Mouse (Mus musculus) forelimb bud, embryonic 11.5 days (tissue): ENCODE data around the gene Cks1b.
"Not testable (repeated sequence)": the region's sequence is repeated elsewhere in the genome, so short reads cannot be mapped to it uniquely, and the experiment has no call there.

ENCODE experiments used
- DNase-seq: peaks from one replicate; pipeline ENCODE4 v3.0.0-alpha.2; 2012; ENCODE audit warnings: low read depth, low spot score

Gene Cks1b

DNA sequence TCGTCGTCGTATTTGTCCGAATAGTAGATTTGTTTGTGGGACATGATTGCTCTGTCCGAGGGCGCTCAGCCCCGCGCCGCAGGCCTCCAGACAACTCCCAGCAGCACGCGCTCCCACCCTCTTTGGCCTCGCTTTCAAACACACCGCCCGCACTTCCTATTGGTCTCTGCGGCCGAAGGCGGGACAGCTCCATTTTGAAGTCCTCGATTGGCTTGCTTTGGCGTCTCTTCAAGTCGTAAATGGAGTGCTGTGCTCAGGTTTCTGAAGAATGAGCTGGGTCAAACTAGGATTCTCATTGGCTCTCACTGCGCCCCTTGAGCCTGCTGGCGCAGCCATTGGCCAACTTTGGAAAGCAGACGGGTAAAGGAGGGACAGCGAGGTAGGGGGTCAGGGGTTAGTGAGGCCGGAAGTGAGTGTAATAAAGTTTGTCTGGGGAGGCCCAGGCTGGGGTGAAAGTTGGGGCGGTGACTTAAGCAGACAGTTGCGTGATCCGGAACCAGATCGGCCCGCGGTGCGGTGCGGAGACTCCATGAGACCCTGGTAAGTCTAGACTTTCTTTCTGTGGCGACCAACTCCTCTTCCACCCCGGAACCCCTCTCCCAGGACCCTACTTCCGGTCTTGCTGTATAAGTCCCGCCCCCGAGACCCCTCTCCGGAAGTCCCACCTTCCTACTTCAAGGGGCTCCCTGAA, at the start of gene Cks1b, which contains the start of gene Shc1:
TSS of gene Cks1b (minus strand) at position 214 of the 691 bp plus-strand sequence.
TSS of gene Shc1 (plus strand) at position 274 of the 691 bp plus-strand sequence.
- DNase-seq = peak; percentile 99

DNA sequence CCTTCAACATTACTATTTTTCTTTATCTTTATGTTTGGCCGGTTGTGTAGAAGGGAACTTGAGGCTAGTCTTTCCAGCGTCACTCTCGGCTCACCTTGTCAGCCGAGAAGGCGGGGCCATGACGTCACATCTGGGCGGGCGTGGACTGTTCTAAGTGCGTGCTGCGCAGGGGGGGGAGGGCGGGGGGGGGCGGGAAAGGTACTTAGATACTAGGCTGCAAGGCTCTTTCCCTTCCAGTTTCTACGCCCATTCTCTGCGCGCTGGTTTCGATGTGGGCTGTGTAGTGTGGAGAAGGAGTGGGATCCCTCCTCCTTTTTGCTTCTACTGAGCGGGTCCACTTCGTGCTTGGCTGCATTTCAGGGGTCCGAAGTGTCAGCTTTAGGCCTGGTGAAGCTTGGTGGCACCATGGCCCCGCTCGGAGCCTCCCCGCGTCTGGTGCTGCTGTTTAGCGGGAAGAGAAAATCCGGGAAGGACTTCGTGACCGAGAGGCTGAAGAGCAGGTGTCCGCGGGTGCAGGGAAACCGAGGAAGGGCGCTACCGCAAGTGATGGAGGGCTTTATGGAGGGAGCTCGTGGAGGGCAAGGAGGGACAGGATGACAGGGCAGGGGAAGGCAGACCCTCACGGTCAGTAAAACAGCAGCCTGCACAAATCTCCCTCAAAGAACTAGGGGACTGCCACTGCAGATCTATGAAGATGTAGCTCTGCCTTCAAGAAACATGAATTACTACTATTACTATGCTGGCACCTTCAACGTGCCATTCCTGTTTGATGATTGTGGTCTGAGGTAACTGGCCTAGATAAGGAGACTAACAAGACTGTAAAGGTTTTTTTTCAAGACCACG, 41.0 kb upstream of the Cks1b start:
- peak; percentile 93 for DNase-seq

DNA sequence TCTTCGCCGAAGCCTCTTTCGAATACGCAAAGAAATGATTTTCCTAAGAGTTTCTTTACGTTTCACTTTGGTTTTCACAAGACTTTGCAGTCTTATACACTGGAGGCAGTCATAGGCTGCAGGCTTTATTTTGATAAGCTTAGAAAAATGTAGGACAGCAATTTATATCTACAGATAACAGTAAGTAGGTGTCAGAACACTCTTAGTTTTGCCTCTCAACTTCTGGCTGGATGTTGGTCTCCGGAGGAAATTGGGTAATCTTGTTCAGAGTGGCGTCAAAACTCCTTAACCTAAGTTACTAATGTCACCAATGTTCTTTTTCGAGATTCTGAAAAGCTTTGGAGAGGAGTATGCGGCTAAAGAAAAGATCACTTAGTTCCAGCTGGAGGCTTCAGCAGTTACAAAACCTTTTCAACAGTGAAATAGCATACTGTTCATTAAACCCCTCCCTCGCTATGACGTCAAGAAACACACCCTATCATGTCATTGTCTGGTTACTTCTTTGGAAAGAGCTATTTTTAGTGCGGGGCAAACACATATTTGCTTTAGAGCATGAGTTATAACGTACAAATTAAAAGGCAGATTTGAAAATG, 40.3 kb upstream of the Cks1b start:
- no peak for DNase-seq

DNA sequence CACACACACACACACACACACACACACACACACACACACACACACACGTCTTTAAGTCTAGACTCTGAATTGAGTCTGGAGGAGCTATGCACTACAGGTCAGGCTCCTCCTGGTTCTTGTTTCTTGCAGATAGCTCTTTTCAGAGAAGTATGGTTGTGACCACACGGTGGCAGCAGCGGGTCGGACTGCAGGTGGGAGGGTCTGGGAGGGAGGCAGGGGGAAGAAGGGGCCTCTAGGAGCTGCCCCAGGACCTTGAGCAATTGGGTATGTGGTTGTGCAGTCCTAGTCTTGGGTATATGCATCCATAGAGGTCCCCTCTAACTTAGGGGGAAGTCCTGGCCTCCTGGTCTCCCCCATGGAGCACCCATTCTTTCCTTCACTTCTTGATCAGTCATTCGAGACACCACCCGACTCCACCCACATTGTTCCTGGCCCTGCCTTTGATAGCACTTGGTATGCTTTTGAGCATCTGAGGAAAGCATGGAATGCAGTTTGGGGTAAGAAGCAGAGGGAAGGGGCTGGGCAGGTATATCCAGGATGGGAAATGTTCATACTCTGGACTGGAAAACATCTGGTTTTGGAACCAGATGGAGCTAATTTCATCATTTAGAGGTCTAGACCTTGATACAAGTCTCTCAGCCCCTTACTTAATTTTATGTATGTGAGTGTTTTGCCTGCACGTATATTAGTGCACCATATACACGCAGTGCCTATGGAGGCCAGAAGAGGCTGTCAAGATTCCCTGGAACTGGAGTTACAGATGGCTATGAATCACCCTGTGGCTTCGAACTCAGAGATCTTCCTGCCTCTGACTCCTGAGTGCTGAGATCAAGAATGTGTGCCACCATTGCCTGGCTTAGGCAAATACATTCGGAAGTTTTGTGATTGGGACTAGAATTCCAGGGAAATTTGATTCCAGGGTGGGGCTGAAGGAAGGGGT, 38.8 kb upstream of the Cks1b start:
- peak; percentile 85 for DNase-seq

DNA sequence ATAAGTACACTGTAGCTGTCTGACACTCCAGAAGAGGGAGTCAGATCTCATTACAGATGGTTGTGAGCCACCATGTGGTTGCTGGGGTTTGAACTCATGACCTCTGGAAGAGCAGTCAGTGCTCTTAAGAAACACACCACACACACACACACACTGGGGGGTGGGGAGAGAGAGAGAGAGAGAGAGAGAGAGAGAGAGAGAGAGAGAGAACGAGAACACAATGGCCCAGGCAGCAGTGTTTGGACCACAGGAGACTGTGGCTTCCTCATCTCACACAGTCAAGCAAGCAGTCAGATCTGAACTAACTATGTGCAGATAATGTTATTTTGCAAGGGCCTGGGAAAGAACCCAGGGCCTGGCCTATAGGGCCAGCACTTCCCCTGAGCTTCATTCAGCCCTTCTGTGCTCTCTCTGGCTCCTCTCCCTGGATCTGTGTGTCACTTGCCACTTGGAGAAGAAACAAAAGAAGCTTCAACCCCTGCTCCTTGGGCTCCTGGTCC, 37.7 kb upstream of the Cks1b start:
- DNase-seq = no peak

DNA sequence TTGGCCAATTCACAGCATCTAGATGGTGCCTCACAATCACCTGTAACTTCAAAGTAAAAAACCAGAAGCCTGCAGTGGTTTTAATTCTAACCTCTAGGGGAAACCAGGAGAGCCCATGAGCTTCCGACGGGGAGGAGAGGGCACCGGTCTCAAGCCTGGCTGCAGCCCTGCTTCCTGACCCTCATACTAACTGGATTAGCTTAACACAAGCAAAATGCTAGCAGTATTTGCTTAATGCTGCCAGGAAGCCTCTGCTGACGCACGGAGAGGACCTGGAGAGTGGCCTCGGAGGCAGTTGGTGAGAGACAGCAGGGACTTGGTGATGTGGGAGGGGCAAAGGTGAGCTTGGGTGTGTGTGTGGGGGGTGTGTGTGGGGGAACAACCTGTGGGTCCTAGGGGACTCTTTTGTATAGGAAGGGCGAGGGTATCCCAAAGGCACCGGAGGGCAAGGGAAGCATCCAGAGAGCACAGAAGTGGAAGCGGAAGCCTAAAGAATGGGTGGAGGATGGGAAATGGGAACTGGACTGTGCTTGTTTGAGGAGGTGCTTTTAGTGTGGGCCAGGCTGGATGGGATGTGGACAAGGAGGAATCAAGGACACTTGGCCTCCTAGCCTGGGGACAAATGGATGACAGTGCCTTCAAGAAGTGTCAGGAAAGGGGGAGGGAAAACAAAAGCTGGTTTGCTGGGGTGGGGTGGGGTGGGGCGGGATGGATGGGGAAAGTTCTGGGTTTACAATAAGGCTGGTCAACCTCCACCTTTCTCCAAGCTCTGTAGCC, 36.4 kb upstream of the Cks1b start, which contains the start of gene Pmvk:
TSS of gene Pmvk (plus strand) at position 141 of the 777 bp plus-strand sequence.
- no peak for DNase-seq

GRCm38 (mm10) chr3:89451916-89452315, 33.7 kb upstream of the Cks1b start:
- DNase-seq = no peak

DNA sequence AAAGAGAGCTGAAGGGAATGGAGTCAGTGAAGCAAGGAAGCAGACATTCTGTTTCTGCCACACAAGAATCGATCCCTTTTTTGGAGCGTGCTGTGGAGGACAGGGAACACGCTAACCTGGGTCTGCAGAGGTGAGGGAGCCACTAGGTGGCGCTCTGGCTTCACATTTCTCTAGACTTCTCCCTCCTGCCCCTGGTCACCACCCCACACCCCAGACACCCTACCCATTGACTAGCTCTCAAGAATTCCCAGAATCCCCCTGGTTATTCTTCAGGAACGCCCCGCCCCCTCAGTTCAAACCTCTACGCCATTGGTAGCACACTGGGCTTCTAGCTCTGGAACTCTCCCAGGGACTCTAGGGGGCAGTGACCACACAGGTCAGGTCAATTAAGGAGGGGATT, 31.4 kb upstream of the Cks1b start:
- DNase-seq = peak; percentile 74

DNA sequence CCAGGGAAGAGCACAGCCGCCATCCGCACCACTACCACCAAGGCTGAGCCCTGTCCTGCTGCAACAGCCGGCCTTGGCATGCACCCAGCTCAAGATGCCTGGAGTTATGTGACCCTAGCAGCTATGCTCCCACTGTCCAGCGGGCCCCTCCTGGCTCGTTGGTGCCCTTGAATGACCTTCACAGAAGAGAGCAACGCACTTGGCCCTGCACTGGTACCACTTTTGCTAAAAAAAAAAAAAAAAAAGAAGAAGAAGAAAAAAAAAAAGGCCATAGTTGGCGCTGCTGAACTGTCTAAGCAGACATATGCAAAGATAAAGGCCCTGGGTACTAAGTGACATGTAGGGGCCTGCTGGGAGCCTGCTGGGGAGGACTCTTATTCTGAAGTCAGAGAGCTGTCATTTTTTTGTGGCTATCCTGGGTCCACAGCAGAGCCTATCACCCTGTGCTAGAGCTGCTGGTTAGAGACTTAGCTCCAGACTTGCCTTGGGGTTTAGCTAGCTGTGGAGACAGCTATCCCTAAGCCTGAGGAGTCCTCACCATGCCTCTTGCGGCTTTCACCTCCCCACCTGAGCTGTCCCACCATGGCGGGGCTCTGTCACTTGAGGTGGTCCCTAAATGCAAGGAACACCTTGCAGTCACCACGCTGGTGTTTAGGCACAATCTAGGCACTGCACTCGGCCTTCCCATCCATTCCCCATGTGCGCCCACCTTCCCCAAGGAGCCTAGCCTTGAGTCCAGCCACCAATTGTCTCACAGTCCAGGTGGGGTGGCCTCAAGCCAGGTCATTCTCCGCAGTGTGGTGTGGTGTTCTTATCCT, 30.7 kb upstream of the Cks1b start:
- DNase-seq = no peak

- no peak for DNase-seq
These were observed 22.5 kb upstream of the Cks1b start for GRCm38 (mm10) chr3:89440691-89441090.

DNA sequence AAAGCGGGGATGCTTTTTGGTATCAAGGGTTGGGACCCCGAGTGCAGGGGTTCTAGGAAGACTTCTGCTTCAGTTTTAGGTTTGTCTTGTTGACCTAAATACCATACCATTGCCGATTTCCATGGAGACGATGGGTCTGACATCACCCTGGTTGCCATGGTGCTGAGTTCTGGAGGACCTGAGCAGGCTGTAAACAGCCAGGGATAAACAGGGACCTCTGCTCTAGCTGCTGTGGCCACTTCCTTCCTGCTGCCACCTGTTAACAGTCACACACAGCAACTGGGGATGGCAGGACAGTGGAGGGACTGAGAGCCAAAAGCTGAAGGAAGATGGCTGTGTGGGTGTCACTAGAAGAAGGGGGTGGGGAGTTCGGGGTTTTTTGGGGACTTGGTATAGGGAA, 19.1 kb upstream of the Cks1b start:
- no peak for DNase-seq

DNA sequence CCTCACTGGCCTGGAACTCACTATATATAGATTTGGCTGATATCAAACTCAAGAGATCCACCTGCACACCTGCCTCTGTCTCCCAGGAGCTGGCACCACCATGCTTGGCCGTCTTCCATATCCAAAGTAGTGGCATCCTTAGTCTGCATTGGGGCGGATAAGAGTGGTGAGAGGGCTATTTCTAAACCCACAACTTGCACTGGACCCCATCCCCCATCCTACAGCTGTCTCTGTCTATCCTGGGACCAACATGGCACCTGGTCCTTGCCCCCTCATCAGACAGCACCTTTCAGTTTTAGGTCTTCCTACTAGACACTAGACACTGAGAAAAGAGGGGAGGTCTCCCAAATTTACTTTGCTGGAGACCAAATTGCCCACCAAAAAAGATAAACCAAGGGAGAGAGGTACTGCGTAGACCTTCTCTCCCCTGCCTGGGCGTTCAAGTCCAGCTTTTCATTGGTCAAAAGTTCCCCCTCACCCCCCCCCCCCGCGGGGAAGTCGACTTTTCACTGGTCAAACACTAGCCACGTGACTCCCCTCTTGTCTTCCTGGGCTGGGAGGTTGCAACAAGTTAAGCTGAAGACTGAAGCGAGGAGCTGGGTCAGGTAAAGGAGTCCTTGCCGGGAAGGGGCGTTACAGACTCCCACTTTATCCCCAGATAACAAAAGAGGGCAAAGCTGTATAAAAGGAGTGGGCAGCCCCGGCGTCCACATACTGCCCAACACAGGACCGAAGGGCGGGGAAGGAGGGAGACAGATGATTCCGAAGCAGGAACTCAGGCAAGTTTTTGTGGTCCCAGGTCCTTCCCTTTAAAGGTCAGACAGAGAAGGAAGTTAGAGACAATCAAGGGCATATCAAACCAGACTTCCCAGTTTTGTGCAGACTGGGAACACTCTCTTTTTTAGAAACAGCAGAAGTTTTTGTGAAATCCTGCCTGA, 18.3 kb upstream of the Cks1b start, which contains the start of gene Pbxip1:
TSS of gene Pbxip1 (plus strand) at position 531 of the 938 bp plus-strand sequence.
- DNase-seq = peak; percentile 75

GRCm38 (mm10) chr3:89435041-89435440, 16.9 kb upstream of the Cks1b start:
- DNase-seq = no peak

- no peak for DNase-seq
These were observed 16.3 kb upstream of the Cks1b start for GRCm38 (mm10) chr3:89434532-89434931.

GRCm38 (mm10) chr3:89432606-89433005, 14.4 kb upstream of the Cks1b start:
- no peak for DNase-seq

- peak; percentile 94 for DNase-seq
These were observed 12.3 kb upstream of the Cks1b start, which contains the start of gene Pygo2 for GRCm38 (mm10) chr3:89430171-89431159. Gene Pygo2 (plus strand): TSS chr3:89430214.

DNA sequence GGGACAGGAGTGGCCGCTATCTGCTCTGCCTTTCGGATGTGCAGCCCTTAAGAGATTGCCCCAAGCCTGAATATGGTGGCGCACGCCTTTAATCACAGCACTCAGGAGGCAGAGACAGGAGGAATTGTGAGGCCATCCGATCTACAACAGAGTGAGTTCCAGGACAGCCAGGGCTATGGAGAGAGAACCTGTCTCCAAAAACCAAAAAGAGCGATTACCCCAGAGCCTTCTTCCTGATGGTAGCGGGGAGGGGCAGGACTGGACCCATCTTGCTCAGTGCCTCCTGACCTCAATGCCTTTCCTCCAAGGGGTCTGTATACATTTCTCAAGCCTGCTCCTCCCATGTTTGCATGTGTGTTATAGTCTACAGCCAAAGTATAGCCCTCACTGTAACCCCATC, 10.8 kb upstream of the Cks1b start:
- DNase-seq = not testable (repeated sequence)
